Mouse (Mus musculus): ENCODE measurements around the gene Gm960. TPM values are rescaled to one million over a fixed set of nuclear protein-coding genes. Genes with fewer than 3 reads are reported as not detected.

Gm960 gene
- polyA plus RNA-seq (2014; fragmentation: Illumina TruSeq; extraction: RNeasy Lipid Tissue Mini Kit (QIAGEN cat#74804); ENCODE audit: low replicate concordance): not detected

DNA sequence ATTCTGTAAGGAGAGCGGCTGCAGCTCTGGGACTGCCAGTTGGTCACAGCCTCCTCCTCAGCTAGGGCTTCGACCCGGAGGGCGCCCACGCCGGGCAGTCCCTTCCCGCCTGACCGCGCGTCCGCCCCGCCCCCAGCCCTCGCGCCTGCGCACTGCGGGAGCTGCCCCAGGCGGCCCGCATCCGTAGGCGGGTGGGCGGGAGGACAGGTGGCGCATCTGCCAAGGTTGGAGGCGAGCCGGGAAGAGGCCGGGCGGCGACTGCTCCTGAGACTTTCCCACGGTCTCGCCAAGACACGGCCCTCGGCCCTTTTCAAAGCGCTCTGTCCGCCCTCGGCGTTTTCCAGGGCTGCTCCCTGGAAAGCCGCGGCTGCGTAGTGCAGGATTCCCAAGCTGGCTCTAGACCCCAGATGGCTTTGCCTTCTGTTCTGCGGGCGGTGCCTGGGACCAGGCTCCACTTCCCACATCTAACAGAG lies at the start of gene Gm960:
Gene Gm960, minus strand, starts transcription at position 464 of the 473 bp plus-strand sequence.

DNA sequence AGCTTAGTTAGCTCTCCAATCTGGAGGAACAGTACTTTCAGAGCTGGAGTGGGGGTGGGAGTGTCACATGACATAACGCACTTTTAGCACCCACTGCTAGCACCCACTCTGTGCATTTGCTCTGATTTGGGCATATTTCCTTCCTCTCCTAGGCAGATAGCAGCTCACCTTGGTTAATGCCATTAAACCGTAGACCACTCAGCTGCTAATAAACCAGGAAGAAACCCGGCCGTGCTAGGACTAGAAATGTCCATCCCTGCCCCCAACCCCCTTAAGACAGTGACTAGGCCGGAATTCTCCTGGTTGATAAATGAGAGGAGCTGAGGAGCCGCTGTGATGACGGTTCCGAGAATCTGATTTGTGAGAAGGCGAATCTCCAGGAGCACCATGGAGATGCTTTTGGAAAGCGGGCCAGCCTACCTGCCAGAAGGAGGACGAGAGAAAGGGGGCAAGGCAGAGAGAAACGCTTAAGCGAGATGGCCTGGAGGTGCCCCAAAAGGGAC lies 12.7 kb upstream of the Gm960 start, which contains the start of gene Sptbn2:
Gene Sptbn2, plus strand, starts transcription at position 70 of the 503 bp plus-strand sequence.

DNA sequence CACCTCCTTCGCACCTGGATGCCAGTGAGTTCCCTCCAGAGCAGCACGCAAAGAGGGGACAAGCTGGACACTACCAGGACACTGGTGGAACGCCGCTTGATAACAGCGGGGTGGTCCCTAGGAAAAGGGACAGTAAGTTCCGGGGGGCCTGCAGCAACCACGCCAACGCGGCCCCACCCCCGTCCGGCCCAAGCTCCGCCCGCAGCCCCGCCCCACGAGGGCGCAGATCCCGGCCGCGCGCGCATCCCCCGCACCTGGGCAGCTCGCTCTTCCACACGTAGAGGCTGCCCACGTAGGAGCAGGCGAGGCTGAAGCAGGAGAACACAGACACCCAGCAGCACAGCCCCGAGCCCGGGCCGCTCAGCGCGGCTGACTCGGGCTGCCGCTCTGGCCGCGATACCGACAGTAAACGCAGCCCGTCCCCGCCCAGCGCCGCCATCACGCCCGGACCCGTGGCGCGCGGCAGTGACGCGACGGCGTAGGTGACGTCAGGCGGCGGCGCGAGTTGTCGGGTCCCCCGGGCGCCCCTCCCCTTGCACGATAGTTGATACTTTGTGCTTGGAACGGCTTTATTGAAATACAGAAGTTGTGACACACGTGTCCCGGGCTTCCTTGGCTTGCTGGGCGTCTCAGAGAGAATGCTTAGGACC lies 73.2 kb downstream of the Gm960 start, which contains the start of gene Rce1:
Gene Rce1, minus strand, starts transcription at position 463 of the 650 bp plus-strand sequence.

GRCm38 (mm10) chr19:4615151-4616093 lies 83.0 kb downstream of the Gm960 start, which contains the start of gene Lrfn4:
Gene Lrfn4 (minus strand): TSS chr19:4615667.

Other genes starting within 250 kb of the Gm960 start
- 0.26 TPM for gene Syt12, start 221.2 kb downstream of the Gm960 start, polyA plus RNA-seq (2014; fragmentation: Illumina TruSeq; extraction: RNeasy Lipid Tissue Mini Kit (QIAGEN cat#74804); ENCODE audit: low replicate concordance)
- gene 2010003K11Rik, start 200.1 kb downstream of the Gm960 start, polyA plus RNA-seq (2014; fragmentation: Illumina TruSeq; extraction: RNeasy Lipid Tissue Mini Kit (QIAGEN cat#74804); ENCODE audit: low replicate concordance): 31.7 TPM
- gene Pcx, start 188.2 kb downstream of the Gm960 start, polyA plus RNA-seq (2014; fragmentation: Illumina TruSeq; extraction: RNeasy Lipid Tissue Mini Kit (QIAGEN cat#74804); ENCODE audit: low replicate concordance): 0.22 TPM
- not detected for gene Lrfn4, start 83.0 kb downstream of the Gm960 start, polyA plus RNA-seq (2014; fragmentation: Illumina TruSeq; extraction: RNeasy Lipid Tissue Mini Kit (QIAGEN cat#74804); ENCODE audit: low replicate concordance)
- gene Rce1, start 73.0 kb downstream of the Gm960 start, polyA plus RNA-seq (2014; fragmentation: Illumina TruSeq; extraction: RNeasy Lipid Tissue Mini Kit (QIAGEN cat#74804); ENCODE audit: low replicate concordance): 1.3 TPM
- not detected for gene Sptbn2, start 12.5 kb upstream of the Gm960 start, polyA plus RNA-seq (2014; fragmentation: Illumina TruSeq; extraction: RNeasy Lipid Tissue Mini Kit (QIAGEN cat#74804); ENCODE audit: low replicate concordance)
- 6.2 TPM for gene Rbm4b, start 57.8 kb upstream of the Gm960 start, polyA plus RNA-seq (2014; fragmentation: Illumina TruSeq; extraction: RNeasy Lipid Tissue Mini Kit (QIAGEN cat#74804); ENCODE audit: low replicate concordance)
- 11.8 TPM for gene Rbm4, start 95.2 kb upstream of the Gm960 start, polyA plus RNA-seq (2014; fragmentation: Illumina TruSeq; extraction: RNeasy Lipid Tissue Mini Kit (QIAGEN cat#74804); ENCODE audit: low replicate concordance)
- 6.5 TPM for gene Gm21992, start 112.9 kb upstream of the Gm960 start, polyA plus RNA-seq (2014; fragmentation: Illumina TruSeq; extraction: RNeasy Lipid Tissue Mini Kit (QIAGEN cat#74804); ENCODE audit: low replicate concordance)
- gene Rbm14, start 113.0 kb upstream of the Gm960 start, polyA plus RNA-seq (2014; fragmentation: Illumina TruSeq; extraction: RNeasy Lipid Tissue Mini Kit (QIAGEN cat#74804); ENCODE audit: low replicate concordance): 6.1 TPM
- 0.74 TPM for gene Ccs, start 140.7 kb upstream of the Gm960 start, polyA plus RNA-seq (2014; fragmentation: Illumina TruSeq; extraction: RNeasy Lipid Tissue Mini Kit (QIAGEN cat#74804); ENCODE audit: low replicate concordance)
- 0.11 TPM for gene Ccdc87, start 140.7 kb upstream of the Gm960 start, polyA plus RNA-seq (2014; fragmentation: Illumina TruSeq; extraction: RNeasy Lipid Tissue Mini Kit (QIAGEN cat#74804); ENCODE audit: low replicate concordance)
- gene Ctsf, start 156.5 kb upstream of the Gm960 start, polyA plus RNA-seq (2014; fragmentation: Illumina TruSeq; extraction: RNeasy Lipid Tissue Mini Kit (QIAGEN cat#74804); ENCODE audit: low replicate concordance): 1.3 TPM
- gene Actn3, start 179.2 kb upstream of the Gm960 start, polyA plus RNA-seq (2014; fragmentation: Illumina TruSeq; extraction: RNeasy Lipid Tissue Mini Kit (QIAGEN cat#74804); ENCODE audit: low replicate concordance): not detected
- 12.5 TPM for gene Zdhhc24, start 180.0 kb upstream of the Gm960 start, polyA plus RNA-seq (2014; fragmentation: Illumina TruSeq; extraction: RNeasy Lipid Tissue Mini Kit (QIAGEN cat#74804); ENCODE audit: low replicate concordance)
- 0.63 TPM for gene Bbs1, start 208.0 kb upstream of the Gm960 start, polyA plus RNA-seq (2014; fragmentation: Illumina TruSeq; extraction: RNeasy Lipid Tissue Mini Kit (QIAGEN cat#74804); ENCODE audit: low replicate concordance)
- gene Dpp3, start 229.6 kb upstream of the Gm960 start, polyA plus RNA-seq (2014; fragmentation: Illumina TruSeq; extraction: RNeasy Lipid Tissue Mini Kit (QIAGEN cat#74804); ENCODE audit: low replicate concordance): 1.7 TPM
- gene Peli3, start 244.5 kb upstream of the Gm960 start, polyA plus RNA-seq (2014; fragmentation: Illumina TruSeq; extraction: RNeasy Lipid Tissue Mini Kit (QIAGEN cat#74804); ENCODE audit: low replicate concordance): 0.30 TPM

Measured in small intestine, adult 10 weeks (tissue).